Mouse (Mus musculus): Measurements from ENCODE around the gene Mme. TPM values are rescaled to one million over a fixed set of nuclear protein-coding genes. Genes with fewer than 3 reads are reported as not detected.

The Mme gene
- total RNA-seq, 2 experiments from 2014 or later: 0.34 TPM; not detected in 1

GRCm38 (mm10) chr3:63348893-63349426 is 107.6 kb downstream of the Mme start:
- no peak for ATAC-seq (replicated peaks; ENCODE audit: low FRiP score, poor library complexity, severe bottlenecking)

GRCm38 (mm10) chr3:63350242-63350641 is 108.9 kb downstream of the Mme start:
- ATAC-seq (replicated peaks; ENCODE audit: low FRiP score, poor library complexity, severe bottlenecking): no peak

- no peak for ATAC-seq (replicated peaks; ENCODE audit: low FRiP score, poor library complexity, severe bottlenecking)
Observed at GRCm38 (mm10) chr3:63350704-63351103, 109.4 kb downstream of the Mme start.

GRCm38 (mm10) chr3:63351680-63352260 is 110.4 kb downstream of the Mme start:
- ATAC-seq (replicated peaks; ENCODE audit: low FRiP score, poor library complexity, severe bottlenecking): no peak

- no peak for ATAC-seq (replicated peaks; ENCODE audit: low FRiP score, poor library complexity, severe bottlenecking)
Observed at GRCm38 (mm10) chr3:63359512-63359911, 118.2 kb downstream of the Mme start.

GRCm38 (mm10) chr3:63384989-63385388 is 143.7 kb downstream of the Mme start:
- ATAC-seq (replicated peaks; ENCODE audit: low FRiP score, poor library complexity, severe bottlenecking): no peak

- ATAC-seq (replicated peaks; ENCODE audit: low FRiP score, poor library complexity, severe bottlenecking): no peak
Observed at GRCm38 (mm10) chr3:63390774-63391173, 149.4 kb downstream of the Mme start.

GRCm38 (mm10) chr3:63391348-63391747 is 150.0 kb downstream of the Mme start:
- no peak for ATAC-seq (replicated peaks; ENCODE audit: low FRiP score, poor library complexity, severe bottlenecking)

GRCm38 (mm10) chr3:63394424-63394941 is 153.1 kb downstream of the Mme start:
- ATAC-seq (replicated peaks; ENCODE audit: low FRiP score, poor library complexity, severe bottlenecking): no peak

- no peak for ATAC-seq (replicated peaks; ENCODE audit: low FRiP score, poor library complexity, severe bottlenecking)
Observed at GRCm38 (mm10) chr3:63398171-63398570, 156.8 kb downstream of the Mme start.

GRCm38 (mm10) chr3:63406438-63406837 is 165.1 kb downstream of the Mme start:
- no peak for ATAC-seq (replicated peaks; ENCODE audit: low FRiP score, poor library complexity, severe bottlenecking)

- ATAC-seq (replicated peaks; ENCODE audit: low FRiP score, poor library complexity, severe bottlenecking): no peak
Observed at GRCm38 (mm10) chr3:63411006-63411405, 169.7 kb downstream of the Mme start.

- no peak for ATAC-seq (replicated peaks; ENCODE audit: low FRiP score, poor library complexity, severe bottlenecking)
Observed at GRCm38 (mm10) chr3:63412220-63412937, 171.0 kb downstream of the Mme start.

GRCm38 (mm10) chr3:63413046-63413911 is 171.9 kb downstream of the Mme start:
- no peak for ATAC-seq (replicated peaks; ENCODE audit: low FRiP score, poor library complexity, severe bottlenecking)

GRCm38 (mm10) chr3:63417284-63417683 is 175.9 kb downstream of the Mme start:
- no peak for ATAC-seq (replicated peaks; ENCODE audit: low FRiP score, poor library complexity, severe bottlenecking)

GRCm38 (mm10) chr3:63417758-63418157 is 176.4 kb downstream of the Mme start:
- no peak for ATAC-seq (replicated peaks; ENCODE audit: low FRiP score, poor library complexity, severe bottlenecking)

- no peak for ATAC-seq (replicated peaks; ENCODE audit: low FRiP score, poor library complexity, severe bottlenecking)
Observed at GRCm38 (mm10) chr3:63423552-63423951, 182.2 kb downstream of the Mme start.

All from erythroblast, adult 5-6 weeks (primary cell).